Mouse (Mus musculus): ENCODE results near the gene Pcdh17. TPM values are rescaled to one million over a fixed set of nuclear protein-coding genes. Genes with fewer than 3 reads are reported as not detected.

Gene Pcdh17
- 11.0 and 11.6 TPM in 2 replicates for polyA plus RNA-seq (2021; fragmentation: Nextera tagmentation)
- long read RNA-seq, experiment 1, full-length matches to known transcripts, result 25 of 65 reads
- long read RNA-seq, experiment 1, partial matches to known transcripts, result 6 of 65 reads
- long read RNA-seq, experiment 1, other reads (novel, unspliced or antisense), result 34 of 65 reads
- long read RNA-seq, experiment 2, full-length matches to known transcripts, result 81 of 145 reads
- long read RNA-seq, experiment 2, partial matches to known transcripts, result 6 of 145 reads
- long read RNA-seq, experiment 2, other reads (novel, unspliced or antisense), result 58 of 145 reads

GRCm38 (mm10) chr14:84443288-84443686, at the start of gene Pcdh17:
Gene Pcdh17 (plus strand): TSS chr14:84443563.

